Mouse (Mus musculus) right cerebral cortex, postnatal 14 days (tissue): ENCODE results near the gene Ehhadh.
"Not testable (repeated sequence)": the region's sequence is repeated elsewhere in the genome, so short reads cannot be mapped to it uniquely, and the experiment has no call there.

Source experiments
- DNase-seq: peaks from one replicate; pipeline ENCODE4 v3.0.0; 2022

Ehhadh gene

DNA sequence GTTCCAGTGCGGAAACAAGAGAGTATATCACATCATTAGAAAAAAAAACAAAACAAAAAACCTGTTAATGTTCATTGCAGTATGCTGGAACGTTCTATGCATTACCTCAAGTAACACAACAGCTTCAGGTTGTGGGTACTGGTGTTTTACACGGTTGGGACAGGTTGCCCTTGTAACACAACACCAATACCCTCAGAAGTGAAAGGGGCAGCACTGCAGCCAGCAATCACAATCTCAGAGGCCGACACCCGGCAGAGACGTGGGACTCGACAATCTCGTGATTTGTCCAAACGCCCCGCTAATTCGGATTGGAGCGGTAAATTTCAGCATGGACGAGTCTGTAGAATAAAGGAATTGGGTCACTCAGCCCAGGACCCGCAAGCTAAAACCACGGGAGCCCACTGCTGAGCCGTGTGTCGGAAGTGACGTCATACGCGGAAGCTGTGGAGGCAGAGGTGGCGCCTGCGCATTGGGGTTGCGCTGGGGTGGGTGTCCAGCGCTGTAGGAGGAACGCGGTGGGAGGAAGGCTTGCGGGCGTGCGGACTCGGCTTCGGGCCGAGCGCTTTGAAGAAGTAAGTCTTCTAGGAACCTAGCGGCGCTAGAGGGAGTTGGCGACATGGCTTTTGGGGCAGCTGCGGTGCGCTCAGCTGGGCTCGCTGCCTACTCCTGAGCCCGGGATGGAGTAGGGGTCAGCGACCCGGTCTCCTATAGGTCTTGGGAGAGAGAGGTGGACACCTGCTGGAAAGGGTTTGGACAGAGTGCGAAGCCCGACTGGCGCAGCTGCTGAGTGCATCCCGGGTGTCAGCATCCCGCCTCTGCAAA, 6.5 kb upstream of the Ehhadh start, which contains the start of gene Map3k13:
Gene Map3k13, plus strand, starts transcription at position 472 of the 822 bp plus-strand sequence.
- peak; percentile 95 for DNase-seq

DNA sequence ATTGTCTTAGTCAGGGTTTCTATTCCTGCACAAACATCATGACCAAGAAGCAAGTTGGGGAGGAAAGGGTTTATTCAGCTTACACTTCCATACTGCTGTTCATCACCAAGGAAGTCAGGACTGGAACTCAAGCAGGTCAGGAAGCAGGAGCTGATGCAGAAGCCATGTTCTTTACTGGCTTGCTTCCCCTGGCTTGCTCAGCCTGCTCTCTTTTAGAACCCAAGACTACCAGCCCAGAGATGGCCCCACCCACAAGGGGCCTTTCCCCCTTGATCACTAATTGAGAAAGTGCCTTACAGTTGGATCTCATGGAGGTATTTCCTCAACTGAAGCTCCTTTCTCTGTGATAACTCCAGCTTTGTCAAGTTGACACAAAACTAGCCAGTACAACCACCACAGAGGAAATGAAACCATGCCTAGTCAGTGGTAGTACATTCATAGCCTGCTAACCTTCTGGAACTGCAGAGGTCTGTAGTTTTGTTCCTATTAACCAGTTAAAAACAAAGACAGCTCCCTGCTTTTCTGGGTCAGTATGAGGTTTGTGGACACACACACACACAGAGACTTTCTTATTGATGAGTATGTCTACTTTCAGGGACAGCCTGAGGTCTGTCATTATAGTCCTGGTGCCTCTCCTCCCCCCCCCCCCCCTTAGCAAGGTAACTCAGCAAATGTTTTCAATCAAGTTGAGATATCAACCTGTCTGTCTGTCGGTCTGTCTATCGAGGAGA, 5.6 kb upstream of the Ehhadh start:
- DNase-seq = not testable (repeated sequence)

GRCm38 (mm10) chr16:21791779-21792178, 4.2 kb upstream of the Ehhadh start:
- no peak for DNase-seq

DNA sequence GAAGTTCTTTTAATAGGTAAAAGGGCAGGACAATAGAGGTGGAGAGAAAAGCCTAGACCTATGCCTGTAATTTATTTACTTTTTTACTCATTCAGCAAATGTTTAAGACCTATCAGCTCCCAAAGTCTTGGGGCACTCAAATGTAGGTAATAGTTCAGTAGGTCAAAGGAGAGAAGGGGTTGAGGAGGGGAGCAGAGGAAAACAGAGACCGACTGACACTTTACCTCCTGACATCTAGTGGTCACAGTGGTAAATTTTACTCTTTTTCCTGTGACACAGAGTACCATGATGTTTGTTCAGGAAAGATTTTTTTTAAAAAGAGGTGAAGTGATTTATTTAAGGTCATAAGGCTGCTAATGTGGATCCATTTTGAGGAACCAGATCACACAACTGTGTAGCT, 2.9 kb upstream of the Ehhadh start:
- no peak for DNase-seq

DNA sequence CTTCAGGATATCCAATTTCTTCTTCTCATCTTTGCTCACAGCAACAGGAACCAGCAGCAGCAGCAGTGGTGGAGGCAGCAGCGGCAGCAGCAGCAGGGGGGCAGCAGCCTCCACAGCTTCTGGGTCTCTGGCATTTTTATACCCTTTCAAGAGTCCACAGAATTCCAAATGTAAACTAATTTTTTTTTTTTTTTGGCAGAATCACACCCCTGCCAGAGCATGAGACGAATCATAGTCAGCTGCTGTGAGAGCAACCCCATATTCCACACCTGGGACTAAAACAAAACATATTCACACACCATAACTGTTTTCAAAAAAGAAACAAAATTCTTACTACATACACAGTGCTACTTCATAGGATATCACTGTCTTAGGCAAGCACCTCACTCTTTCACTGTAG, 1.6 kb upstream of the Ehhadh start:
- DNase-seq = no peak

DNA sequence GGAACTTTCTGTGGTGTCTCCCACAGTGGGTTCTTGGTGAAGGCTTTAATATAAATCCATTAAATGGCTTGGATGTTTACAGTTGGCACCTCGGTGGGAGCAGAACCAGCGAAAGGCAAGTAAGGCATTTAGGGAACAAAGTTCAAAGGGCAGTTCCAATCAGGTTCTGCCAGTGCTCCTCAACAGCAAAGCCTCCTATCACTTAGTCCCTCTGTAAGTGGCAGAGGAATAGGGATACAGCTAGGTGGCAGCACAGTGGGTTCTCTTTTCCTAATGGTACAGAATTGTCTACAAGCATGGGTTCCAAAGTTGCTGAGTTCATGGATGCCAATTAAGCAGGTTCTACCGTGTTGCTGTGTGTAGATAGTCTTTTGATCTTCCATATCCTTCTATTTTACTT, 974 bp upstream of the Ehhadh start:
- no peak for DNase-seq

GRCm38 (mm10) chr16:21786317-21786716, 1.3 kb downstream of the Ehhadh start:
- DNase-seq = no peak

DNA sequence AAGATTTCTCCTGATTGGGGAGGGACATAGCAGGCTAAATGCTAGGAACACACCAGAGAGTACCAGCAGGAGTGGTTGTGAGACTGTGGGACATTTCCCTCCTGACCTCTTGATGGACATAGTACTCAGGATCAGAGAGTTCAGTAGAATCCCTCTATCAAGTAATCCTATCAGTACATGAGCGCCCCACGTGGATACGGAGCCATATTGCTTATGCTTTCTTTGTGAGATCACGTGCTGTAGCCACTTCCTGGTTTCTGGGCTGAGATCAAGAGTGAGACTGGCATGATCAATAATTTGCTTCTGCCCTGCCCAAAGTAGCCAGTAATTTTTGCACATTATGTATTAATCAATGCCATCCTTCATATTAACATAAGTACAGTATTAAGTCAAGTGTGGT, 2.6 kb downstream of the Ehhadh start:
- DNase-seq = no peak

GRCm38 (mm10) chr16:21782807-21783206, 4.8 kb downstream of the Ehhadh start:
- DNase-seq = no peak

DNA sequence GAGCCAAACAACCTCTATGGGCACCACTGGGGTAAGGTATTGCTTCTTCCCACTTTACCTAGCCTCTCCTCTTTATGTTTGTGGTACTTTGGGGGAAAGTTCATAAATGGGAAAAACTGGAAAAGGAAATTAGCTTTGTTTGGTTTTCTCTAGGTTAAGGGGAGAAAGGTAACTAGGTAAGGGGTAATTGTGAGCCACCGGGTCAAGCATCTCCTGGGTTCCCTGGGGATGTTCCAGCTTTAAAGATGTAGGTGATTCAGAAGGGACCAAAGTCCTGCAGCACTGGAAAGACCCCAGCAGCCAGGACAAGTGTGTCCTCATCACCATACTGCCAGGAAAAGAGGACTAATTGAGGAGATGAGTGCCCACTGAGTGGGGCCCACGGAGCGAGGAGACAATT, 5.7 kb downstream of the Ehhadh start:
- DNase-seq = no peak

DNA sequence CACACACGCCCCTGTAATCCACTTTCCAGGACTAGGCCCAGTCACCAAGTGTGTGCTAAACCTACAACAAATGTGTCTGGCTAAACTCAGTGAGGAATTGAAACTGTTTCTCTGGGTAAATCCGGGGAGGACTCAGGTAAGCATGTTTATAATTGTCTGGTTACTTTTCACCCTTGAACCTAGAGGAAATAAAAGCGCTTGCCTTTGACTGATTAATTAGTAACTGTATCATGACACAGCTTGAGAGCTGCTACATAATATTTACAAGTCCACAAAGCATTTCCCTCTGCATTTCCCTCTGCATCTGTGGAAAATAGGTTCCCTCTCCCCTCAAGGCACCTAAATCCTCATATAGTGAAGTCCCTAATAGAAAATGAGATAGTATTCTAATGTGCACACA, 6.3 kb downstream of the Ehhadh start:
- no peak for DNase-seq

DNA sequence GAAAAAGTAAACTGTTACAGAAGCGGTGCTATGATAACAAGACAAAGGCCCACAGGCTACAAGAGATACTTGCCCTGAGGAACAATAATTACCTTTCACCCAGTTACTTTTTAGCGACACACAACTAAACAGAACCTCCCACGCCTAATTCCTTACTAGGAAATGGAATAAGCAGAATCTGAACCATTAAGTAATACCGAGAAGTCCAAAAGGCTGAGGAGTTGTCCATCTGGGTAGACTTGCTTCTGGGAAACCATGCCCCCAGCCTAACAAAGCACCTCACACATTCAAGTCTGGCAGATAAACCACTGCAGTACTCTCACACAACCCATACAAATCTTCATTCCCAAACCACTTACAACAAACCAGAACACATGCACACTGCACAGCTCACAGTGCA, 8.5 kb downstream of the Ehhadh start:
- no peak for DNase-seq

DNA sequence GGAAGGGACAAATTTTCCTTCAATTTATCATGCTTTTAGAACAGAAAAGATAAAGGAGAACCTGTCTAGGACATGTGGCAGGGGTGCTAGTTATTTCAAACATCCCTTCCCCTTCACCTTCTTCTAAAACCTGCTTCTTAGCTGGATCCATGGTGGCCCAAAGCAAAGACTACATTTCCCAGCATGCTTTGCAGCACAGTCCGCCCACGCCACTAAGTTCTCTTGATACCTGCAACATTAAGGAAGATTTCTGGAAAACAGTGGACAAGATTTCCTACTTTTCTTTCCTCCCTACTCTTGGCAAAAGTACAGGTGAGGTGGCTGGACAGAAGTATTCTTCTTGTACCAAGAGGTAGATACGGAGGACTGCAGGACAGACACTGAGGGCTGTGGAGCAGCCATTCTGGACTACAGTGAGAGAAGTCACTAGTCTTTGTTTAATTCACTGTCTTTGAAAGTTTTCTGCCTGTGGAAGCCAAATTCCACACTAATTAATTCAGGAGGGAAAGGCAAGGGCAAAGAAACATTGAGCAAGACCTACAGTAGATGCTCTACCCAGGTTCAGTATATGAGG, 9.2 kb downstream of the Ehhadh start:
- DNase-seq = no peak

GRCm38 (mm10) chr16:21774725-21775124, 12.9 kb downstream of the Ehhadh start:
- no peak for DNase-seq

DNA sequence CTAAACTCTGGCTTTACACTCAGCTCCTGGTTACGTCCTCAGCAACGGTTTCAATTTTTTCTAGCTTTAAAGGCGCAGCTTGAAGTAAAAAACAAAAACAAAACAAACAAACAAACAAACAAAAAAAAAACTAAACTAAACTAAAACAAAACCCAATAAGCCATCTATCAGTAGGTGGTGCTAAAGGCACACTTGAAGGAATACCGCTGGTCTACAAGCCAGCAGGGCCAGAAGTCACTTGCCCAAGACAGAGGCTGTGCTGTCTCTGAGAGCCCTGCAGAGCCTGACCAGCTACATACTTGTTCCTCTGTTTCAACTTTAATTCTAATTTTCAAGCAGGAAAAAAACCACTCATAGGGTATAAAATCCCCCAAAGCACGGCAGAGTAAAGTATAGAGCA, 17.9 kb downstream of the Ehhadh start:
- DNase-seq = no peak

DNA sequence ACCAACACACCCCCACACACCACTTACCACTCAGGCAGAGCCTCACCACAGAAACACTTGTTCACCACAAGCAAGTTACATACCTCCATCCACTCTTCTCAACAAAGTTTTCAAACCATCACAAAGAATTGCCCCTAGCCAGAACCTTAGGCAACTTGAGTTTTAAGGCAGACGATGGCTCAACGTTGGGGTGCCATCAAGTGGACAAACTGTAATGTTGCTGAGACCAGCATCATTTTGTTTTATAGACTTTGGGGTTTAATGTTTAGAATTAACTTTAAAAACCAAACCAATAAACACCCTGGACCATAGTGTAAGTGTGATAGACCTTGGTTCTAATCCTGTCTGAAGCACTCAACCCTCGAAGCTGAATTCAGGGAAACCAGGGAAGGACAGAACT, 19.4 kb downstream of the Ehhadh start:
- DNase-seq = no peak

DNA sequence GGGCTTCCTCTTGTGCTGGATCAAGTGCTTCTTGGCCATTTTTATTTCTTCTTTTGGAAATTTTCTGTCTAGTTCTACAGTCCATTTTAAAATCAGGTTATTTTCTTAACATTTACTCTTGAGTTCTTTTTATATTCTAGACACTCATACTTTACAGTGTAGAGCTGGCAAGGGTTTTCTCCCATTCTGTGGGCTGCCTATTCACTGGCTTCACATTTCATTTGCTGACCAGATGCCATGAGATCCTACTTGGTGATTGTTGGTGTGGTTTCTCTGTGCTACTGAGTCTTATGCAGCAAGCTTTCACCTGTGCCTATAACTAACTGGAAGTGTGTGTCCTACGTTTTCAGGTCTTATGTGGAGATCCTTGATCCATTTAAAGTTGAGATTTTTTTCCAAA, 29.2 kb downstream of the Ehhadh start:
- no peak for DNase-seq

- DNase-seq = no peak
These were observed 44.2 kb downstream of the Ehhadh start for GRCm38 (mm10) chr16:21743401-21743800.

- no peak for DNase-seq
These were observed 44.7 kb downstream of the Ehhadh start for GRCm38 (mm10) chr16:21742898-21743297.

DNA sequence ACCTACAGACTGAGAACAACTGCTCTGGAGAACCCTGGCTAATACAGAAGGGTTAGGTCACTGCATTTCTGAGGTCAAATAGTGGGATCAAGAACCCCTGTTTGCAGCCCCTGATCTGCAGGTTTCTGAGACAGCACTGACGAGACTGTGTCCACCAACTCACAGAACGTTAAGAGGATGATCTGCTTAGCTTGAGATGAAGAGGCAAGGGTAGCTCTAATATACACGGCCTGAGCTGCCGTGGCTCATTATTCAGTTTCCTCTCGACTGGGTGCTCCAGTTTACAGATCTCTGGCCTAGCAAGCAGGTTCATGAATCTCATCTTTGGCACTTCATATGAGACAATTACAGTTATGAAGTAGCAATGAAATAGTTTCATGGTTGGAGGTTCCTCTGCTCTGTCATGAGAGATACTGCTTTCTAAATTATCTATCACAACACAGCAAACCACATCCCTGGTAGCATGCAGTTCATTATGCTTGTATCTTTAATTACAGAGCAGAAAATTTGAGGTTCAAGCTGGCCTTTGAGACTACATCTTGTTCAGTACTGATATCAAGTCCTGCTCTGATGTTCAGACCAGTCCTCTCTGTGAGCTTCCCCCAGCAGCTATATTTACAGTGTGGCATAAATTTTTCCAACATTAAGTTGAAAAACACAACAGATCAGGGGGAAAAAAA, 45.3 kb downstream of the Ehhadh start:
- DNase-seq = no peak

- no peak for DNase-seq
These were observed 46.1 kb downstream of the Ehhadh start for GRCm38 (mm10) chr16:21741542-21741941.

DNA sequence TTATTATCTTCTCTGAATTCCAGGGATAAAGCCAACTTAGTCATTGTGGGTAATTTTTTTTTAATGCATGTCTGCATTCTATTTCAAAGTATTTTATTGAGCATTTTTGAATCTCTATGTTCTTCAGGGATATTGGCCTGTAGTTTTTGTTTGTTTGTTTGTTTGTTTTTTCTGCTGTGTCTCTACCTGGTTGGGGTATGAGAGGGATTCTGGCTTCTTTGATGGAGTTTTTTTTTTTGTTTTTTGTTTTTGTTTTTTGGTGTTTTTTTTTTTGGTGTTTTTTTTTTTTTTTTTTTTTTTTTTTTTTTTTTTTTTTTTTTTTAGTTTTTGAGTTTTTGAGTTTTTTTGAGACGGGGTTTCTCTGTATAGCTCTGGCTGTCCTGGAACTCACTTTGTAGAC, 52.0 kb downstream of the Ehhadh start:
- no peak for DNase-seq

- DNase-seq = peak; percentile 73
These were observed 59.7 kb downstream of the Ehhadh start for GRCm38 (mm10) chr16:21727897-21728364.
